9 mouse cellular contexts compared by ENCODE assay signal in genomic region chrX:71962073-71963051, GRCm38 (mm10). TPM values are rescaled to one million over a fixed set of nuclear protein-coding genes. Genes with fewer than 3 reads are reported as not detected.
A peak's percentile ranks its signal among the peaks of the same experiment; 100 is the strongest.
DNase-seq lines count a peak whose midpoint lies in the region; ATAC-seq and TF ChIP-seq lines count a peak whose summit lies in the region.
"Had no signal": no experiment of that assay in that cellular context is flagged by ENCODE, and none has a peak within 500 bp of the region (broad histone marks: within the 10 kb centered on the region; RNA-seq: fewer than 3 reads in every experiment).

Gene Prrg3, plus strand, starts transcription at chrX:71962624.

- in situ Hi-C loops in ES-E14 (cut with MboI; ENCODE audit: low sequenced_read_pairs in 2 of 2, unreplicated experiment in 2 of 2): loop anchor here in 1 of 2 experiments (25.0 kb wide), 1 partner anchor 300 kb away; the partner anchor contains the start of gene Gpr50

- peak; percentile 88 for ATAC-seq in forebrain, embryonic 15.5 days (replicated peaks)
- ATAC-seq in megakaryocyte, adult 5-6 weeks (ENCODE audit: poor library complexity, severe bottlenecking): no peak
- ATAC-seq: Patski had no signal

- H3K9me3 ChIP-seq in ES-E14 (ENCODE audit: control insufficient read depth, insufficient read depth, low read depth, low read length): no peaks in the 10 kb centered on the region
- H3K9me3 ChIP-seq in forebrain, embryonic 15.5 days: no peaks in the 10 kb centered on the region

- no peaks in the 10 kb centered on the region for H3K36me3 ChIP-seq in ES-E14 (ENCODE audit: control insufficient read depth, insufficient read depth, low read length, poor library complexity, severe bottlenecking)
- H3K36me3 ChIP-seq in forebrain, embryonic 15.5 days: no peaks in the 10 kb centered on the region

- peak within 1 kb of the TSS; percentile 75 for H3K4me2 ChIP-seq in forebrain, embryonic 15.5 days (replicated peaks)

- peak; percentile 43 for DNase-seq in ES-E14 (ENCODE audit: low read depth, low spot score)
- peak; percentile 38 for DNase-seq in cerebellum, adult 11-12 months
- peak; percentile 52 to 64 for DNase-seq in heart, postnatal 14 days
- peak in 1 of 2 experiments; percentile 75 for DNase-seq in left cerebral cortex, postnatal 10 days (ENCODE audit: extremely low spot score in 1 of 2, low spot score in 2 of 2)
- DNase-seq in lung, postnatal 36 days: peak; percentile 65
- peak; percentile 22 for DNase-seq in right cerebral cortex, postnatal 25 days

- 17% methylated on average over 65 of the region's 72 CpGs for WGBS in forebrain, embryonic 15.5 days

- peak within 1 kb of the TSS; percentile 77 for H3K9ac ChIP-seq in ES-E14 (ENCODE audit: insufficient read depth, low read depth, low read length, poor library complexity, severe bottlenecking)
- peak within 1 kb of the TSS; percentile 67 for H3K9ac ChIP-seq in forebrain, embryonic 15.5 days (replicated peaks)

- H3K27ac ChIP-seq in ES-E14 (ENCODE audit: insufficient read depth, low read depth, low read length, poor library complexity, severe bottlenecking): no peak within 1 kb of the TSS
- peak within 1 kb of the TSS; percentile 46 for H3K27ac ChIP-seq in forebrain, embryonic 15.5 days (replicated peaks)

- H3K27me3 ChIP-seq in forebrain, embryonic 15.5 days: no peaks in the 10 kb centered on the region
- H3K27me3 ChIP-seq: Patski had no signal

- intact Hi-C loops in heart, postnatal 14 days (cut with DNase I): loop anchor here (5.0 kb wide), 1 partner anchor 45 kb away; no protein-coding TSS in a partner anchor
- intact Hi-C loops in left cerebral cortex, postnatal 10 days (cut with DNase I): no loop called here

- no peaks in the 10 kb centered on the region for H3K4me1 ChIP-seq in ES-E14 (ENCODE audit: control insufficient read depth in 2 of 2, insufficient read depth in 2 of 2, low read length in 2 of 2, poor library complexity in 1 of 2)
- peaks cover 4% of the 10 kb centered on the region; the same call in 1 of the 2 replicates for H3K4me1 ChIP-seq in forebrain, embryonic 15.5 days

- peak within 1 kb of the TSS; percentile 77 to 78 for H3K4me3 ChIP-seq in ES-E14 (ENCODE audit: insufficient read depth in 1 of 2, low read depth in 1 of 2, low read length in 2 of 2, poor library complexity in 1 of 2, severe bottlenecking in 1 of 2)
- peak within 1 kb of the TSS; percentile 57 for H3K4me3 ChIP-seq in forebrain, embryonic 15.5 days

TF ChIP-seq in ES-E14, 5 proteins besides CTCF, POLR2A, EP300 and RAD21:
- TF ChIP-seq ZC3H11A (IDR thresholded peaks at IDR 0.05; ENCODE audit: borderline replicate concordance, low read depth, low read length): no peak
- no peak for TF ChIP-seq CHD2 (IDR thresholded peaks at IDR 0.05; ENCODE audit: low read depth, low read length)
- TF ChIP-seq MAFK (IDR thresholded peaks at IDR 0.05; ENCODE audit: insufficient read depth, low read depth, low read length): no peak
- TF ChIP-seq HCFC1 (IDR thresholded peaks at IDR 0.05; ENCODE audit: borderline replicate concordance, insufficient read depth, low read length): no peak
- no peak for TF ChIP-seq ZNF384 (IDR thresholded peaks at IDR 0.05; ENCODE audit: low read depth, low read length)

RNA-seq across cellular contexts. Expression of gene Prrg3, which starts in this region (rescaled TPM):
- total RNA-seq in ES-E14 (2012; rRNA removed): 3.0 and 3.1 TPM in 2 replicates
- polyA plus RNA-seq in forebrain, embryonic 15.5 days (2015; fragmentation: Nextera tagmentation; extraction: Ambion mirVana): 8.8 and 9.1 TPM in 2 replicates
- 10 to 100 TPM; 17.3 to 21.6 TPM for total RNA-seq in heart, postnatal 14 days (2021)
- total RNA-seq in left cerebral cortex, postnatal 10 days (2021): 10 to 100 TPM; 31.6 to 35.4 TPM
- total RNA-seq in megakaryocyte, adult 5-6 weeks (2015): not detected in 2 replicates
- total RNA-seq in megakaryocyte, adult 5-6 weeks (2017): not detected in 2 replicates
